Mouse (Mus musculus): ENCODE results near the gene Ppp1ca. TPM values are rescaled to one million over a fixed set of nuclear protein-coding genes. Genes with fewer than 3 reads are reported as not detected.
A peak's percentile ranks its signal among the peaks of the same experiment; 100 is the strongest.

Gene Ppp1ca
- total and polyA plus RNA-seq, 3 experiments = 270 to 673 (median 565) TPM

DNA sequence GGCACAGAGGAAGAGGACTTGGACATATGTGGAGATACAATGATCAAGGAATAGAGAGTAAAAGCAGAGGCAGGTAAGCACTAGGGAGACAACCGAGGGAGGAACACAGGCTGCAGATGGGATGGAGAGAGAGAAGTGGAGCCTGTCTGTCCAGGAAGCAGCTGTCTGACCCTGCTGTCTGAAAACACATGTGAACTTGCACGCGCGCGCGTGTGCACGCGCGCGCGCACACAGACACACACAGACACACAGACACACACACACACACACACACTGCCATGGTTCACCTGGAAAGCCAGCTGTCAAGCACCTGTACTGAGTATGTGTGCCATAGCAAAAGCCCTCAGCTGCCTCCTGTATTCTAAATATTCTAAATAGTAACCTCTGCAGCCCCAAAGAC, 26.4 kb downstream of the Ppp1ca start:
- H3K36me3 ChIP-seq (replicated peaks) = no peaks in the 10 kb centered on the region
- H3K4me3 ChIP-seq (ENCODE audit: low read depth, low read length) = no peak overlapping the region
- DNase-seq (ENCODE audit: low spot score) (no peak), ATAC-seq (ENCODE audit: extremely low read depth, insufficient number of reproducible peaks, low FRiP score, poor library complexity, severe bottlenecking) (no peak)
- H3K4me1 ChIP-seq (ENCODE audit: insufficient read depth, low read depth, low read length) = peaks cover 54% of the 10 kb centered on the region
- TF ChIP-seq CTCF (IDR thresholded peaks at IDR 0.05; ENCODE audit: low read depth, low read length) (no peak), POLR2AphosphoS5 (IDR thresholded peaks at IDR 0.05; ENCODE audit: insufficient replicate concordance, low read depth, low read length) (no peak), GATA2 (IDR thresholded peaks at IDR 0.05; ENCODE audit: borderline replicate concordance, low read depth, low read length) (no peak), TAL1 (conservative IDR thresholded peaks at IDR 0.05; ENCODE audit: low read depth, low read length) (no peak), GATA1 (IDR thresholded peaks at IDR 0.05; ENCODE audit: borderline replicate concordance, low read length) (no peak)
- peaks cover 85% of the 10 kb centered on the region for H3K27me3 ChIP-seq (ENCODE audit: insufficient read depth, low read length)
- H3K9me3 ChIP-seq (replicated peaks) = no peaks in the 10 kb centered on the region

DNA sequence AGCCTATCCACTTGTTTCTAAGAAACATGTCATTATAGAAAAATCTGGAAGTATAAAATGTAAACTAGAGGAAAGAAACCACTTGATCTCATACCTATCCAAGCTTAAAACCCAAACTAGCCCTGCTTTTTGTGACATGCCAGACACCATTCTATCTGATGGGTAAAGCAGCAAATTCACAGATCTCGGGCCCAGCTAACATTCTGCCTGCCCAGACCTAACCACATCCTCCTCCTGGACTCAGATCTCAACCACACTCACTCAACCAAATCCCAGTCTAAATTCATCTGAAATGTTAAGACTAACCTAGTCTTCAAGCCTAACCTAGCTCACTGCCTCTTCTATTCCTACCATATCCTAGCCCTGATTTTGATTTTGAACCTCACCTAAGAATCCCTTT, 26.9 kb downstream of the Ppp1ca start:
- Histone ChIP-seq H3K9me3 (replicated peaks) (no peaks in the 10 kb centered on the region), H3K36me3 (replicated peaks) (no peaks in the 10 kb centered on the region), H3K27me3 (ENCODE audit: insufficient read depth, low read length) (peaks cover 84% of the 10 kb centered on the region), H3K4me3 (ENCODE audit: low read depth, low read length) (no peak overlapping the region), H3K4me1 (ENCODE audit: insufficient read depth, low read depth, low read length) (peaks cover 51% of the 10 kb centered on the region)
- TF ChIP-seq GATA2 (IDR thresholded peaks at IDR 0.05; ENCODE audit: borderline replicate concordance, low read depth, low read length) = no peak
- TF ChIP-seq CTCF (IDR thresholded peaks at IDR 0.05; ENCODE audit: low read depth, low read length) = no peak
- no peak for TF ChIP-seq TAL1 (conservative IDR thresholded peaks at IDR 0.05; ENCODE audit: low read depth, low read length)
- TF ChIP-seq POLR2AphosphoS5 (IDR thresholded peaks at IDR 0.05; ENCODE audit: insufficient replicate concordance, low read depth, low read length) = no peak
- no peak for TF ChIP-seq GATA1 (IDR thresholded peaks at IDR 0.05; ENCODE audit: borderline replicate concordance, low read length)
- no peak for DNase-seq (ENCODE audit: low spot score)
- ATAC-seq (ENCODE audit: extremely low read depth, insufficient number of reproducible peaks, low FRiP score, poor library complexity, severe bottlenecking) = no peak

GRCm38 (mm10) chr19:4219943-4220342, 28.1 kb downstream of the Ppp1ca start:
- no peak for ATAC-seq (ENCODE audit: extremely low read depth, insufficient number of reproducible peaks, low FRiP score, poor library complexity, severe bottlenecking)
- no peak for DNase-seq (ENCODE audit: low spot score)
- Histone ChIP-seq H3K4me3 (ENCODE audit: low read depth, low read length) (no peak overlapping the region; the same call in 1 of the 2 replicates), H3K27me3 (ENCODE audit: insufficient read depth, low read length) (peaks cover 78% of the 10 kb centered on the region), H3K9me3 (replicated peaks) (no peaks in the 10 kb centered on the region), H3K36me3 (replicated peaks) (no peaks in the 10 kb centered on the region), H3K4me1 (ENCODE audit: insufficient read depth, low read depth, low read length) (peaks cover 40% of the 10 kb centered on the region)
- no peak for TF ChIP-seq CTCF (IDR thresholded peaks at IDR 0.05; ENCODE audit: low read depth, low read length)
- no peak for TF ChIP-seq GATA2 (IDR thresholded peaks at IDR 0.05; ENCODE audit: borderline replicate concordance, low read depth, low read length)
- TF ChIP-seq GATA1 (IDR thresholded peaks at IDR 0.05; ENCODE audit: borderline replicate concordance, low read length) = no peak
- TF ChIP-seq POLR2AphosphoS5 (IDR thresholded peaks at IDR 0.05; ENCODE audit: insufficient replicate concordance, low read depth, low read length) = no peak
- no peak for TF ChIP-seq TAL1 (conservative IDR thresholded peaks at IDR 0.05; ENCODE audit: low read depth, low read length)

- no peaks in the 10 kb centered on the region for H3K9me3 ChIP-seq (replicated peaks)
- H3K27me3 ChIP-seq (ENCODE audit: insufficient read depth, low read length) = peaks cover 77% of the 10 kb centered on the region
- peaks cover 37% of the 10 kb centered on the region for H3K4me1 ChIP-seq (ENCODE audit: insufficient read depth, low read depth, low read length)
- TF ChIP-seq CTCF (IDR thresholded peaks at IDR 0.05; ENCODE audit: low read depth, low read length) (no peak), GATA2 (IDR thresholded peaks at IDR 0.05; ENCODE audit: borderline replicate concordance, low read depth, low read length) (no peak), POLR2AphosphoS5 (IDR thresholded peaks at IDR 0.05; ENCODE audit: insufficient replicate concordance, low read depth, low read length) (no peak), TAL1 (conservative IDR thresholded peaks at IDR 0.05; ENCODE audit: low read depth, low read length) (no peak), GATA1 (IDR thresholded peaks at IDR 0.05; ENCODE audit: borderline replicate concordance, low read length) (no peak)
- peak overlapping the region; percentile 25; the same call in 1 of the 2 replicates for H3K4me3 ChIP-seq (ENCODE audit: low read depth, low read length)
- ATAC-seq (ENCODE audit: extremely low read depth, insufficient number of reproducible peaks, low FRiP score, poor library complexity, severe bottlenecking) = no peak
- no peak for DNase-seq (ENCODE audit: low spot score)
- H3K36me3 ChIP-seq (replicated peaks) = no peaks in the 10 kb centered on the region
Measured at GRCm38 (mm10) chr19:4220416-4220815, 28.6 kb downstream of the Ppp1ca start.

- Histone ChIP-seq H3K4me1 (ENCODE audit: insufficient read depth, low read depth, low read length) (peaks cover 33% of the 10 kb centered on the region), H3K36me3 (replicated peaks) (no peaks in the 10 kb centered on the region), H3K9me3 (replicated peaks) (no peaks in the 10 kb centered on the region), H3K4me3 (ENCODE audit: low read depth, low read length) (peak overlapping the region; percentile 25; the same call in 1 of the 2 replicates), H3K27me3 (ENCODE audit: insufficient read depth, low read length) (peaks cover 74% of the 10 kb centered on the region)
- DNase-seq (ENCODE audit: low spot score) (no peak), ATAC-seq (ENCODE audit: extremely low read depth, insufficient number of reproducible peaks, low FRiP score, poor library complexity, severe bottlenecking) (no peak)
- TF ChIP-seq POLR2AphosphoS5 (IDR thresholded peaks at IDR 0.05; ENCODE audit: insufficient replicate concordance, low read depth, low read length) = no peak
- no peak for TF ChIP-seq GATA2 (IDR thresholded peaks at IDR 0.05; ENCODE audit: borderline replicate concordance, low read depth, low read length)
- TF ChIP-seq GATA1 (IDR thresholded peaks at IDR 0.05; ENCODE audit: borderline replicate concordance, low read length) = no peak
- no peak for TF ChIP-seq TAL1 (conservative IDR thresholded peaks at IDR 0.05; ENCODE audit: low read depth, low read length)
- TF ChIP-seq CTCF (IDR thresholded peaks at IDR 0.05; ENCODE audit: low read depth, low read length) = no peak
Measured at GRCm38 (mm10) chr19:4220957-4221743, 29.3 kb downstream of the Ppp1ca start.

GRCm38 (mm10) chr19:4222165-4222564, 30.3 kb downstream of the Ppp1ca start:
- H3K36me3 ChIP-seq (replicated peaks) = no peaks in the 10 kb centered on the region
- no peak overlapping the region for H3K4me3 ChIP-seq (ENCODE audit: low read depth, low read length)
- H3K9me3 ChIP-seq (replicated peaks) = no peaks in the 10 kb centered on the region
- H3K4me1 ChIP-seq (ENCODE audit: insufficient read depth, low read depth, low read length) = peaks cover 31% of the 10 kb centered on the region
- TF ChIP-seq TAL1 (conservative IDR thresholded peaks at IDR 0.05; ENCODE audit: low read depth, low read length) = no peak
- no peak for TF ChIP-seq POLR2AphosphoS5 (IDR thresholded peaks at IDR 0.05; ENCODE audit: insufficient replicate concordance, low read depth, low read length)
- TF ChIP-seq CTCF (IDR thresholded peaks at IDR 0.05; ENCODE audit: low read depth, low read length) = no peak
- TF ChIP-seq GATA1 (IDR thresholded peaks at IDR 0.05; ENCODE audit: borderline replicate concordance, low read length) = no peak
- no peak for TF ChIP-seq GATA2 (IDR thresholded peaks at IDR 0.05; ENCODE audit: borderline replicate concordance, low read depth, low read length)
- no peak for DNase-seq (ENCODE audit: low spot score)
- ATAC-seq (ENCODE audit: extremely low read depth, insufficient number of reproducible peaks, low FRiP score, poor library complexity, severe bottlenecking) = no peak
- peaks cover 71% of the 10 kb centered on the region for H3K27me3 ChIP-seq (ENCODE audit: insufficient read depth, low read length)

Data from G1E (cell line).